Mouse (Mus musculus): ENCODE data around the gene Rbms3. TPM values are rescaled to one million over a fixed set of nuclear protein-coding genes. Genes with fewer than 3 reads are reported as not detected.

The Rbms3 gene
- polyA plus RNA-seq, 1 experiment: 16.5 TPM

GRCm38 (mm10) chr9:116905646-116906045 is 724.1 kb downstream of the Rbms3 start:
- Histone ChIP-seq H3K4me1 (ENCODE audit: control insufficient read depth, insufficient read depth, low read length) (peaks cover 7% of the 10 kb centered on the region), H3K4me3 (ENCODE audit: insufficient read depth, low read depth, low read length) (no peak overlapping the region), H3K27ac (ENCODE audit: insufficient read depth, low read depth, low read length) (no peak overlapping the region), H3K27me3 (replicated peaks; ENCODE audit: control insufficient read depth, insufficient read depth, low read length) (no peaks in the 10 kb centered on the region), H3K36me3 (ENCODE audit: control insufficient read depth, insufficient read depth, low read length) (no peaks in the 10 kb centered on the region)
- TF ChIP-seq POLR2A (IDR thresholded peaks at IDR 0.05; ENCODE audit: low read depth, low read length): no peak
- TF ChIP-seq CTCF (conservative IDR thresholded peaks at IDR 0.05; ENCODE audit: insufficient read depth, insufficient read length, low read depth, low read length): no peak
- 88% methylated on average over 2 of the region's 2 CpGs for WGBS
- DNase-seq: no peak

DNA sequence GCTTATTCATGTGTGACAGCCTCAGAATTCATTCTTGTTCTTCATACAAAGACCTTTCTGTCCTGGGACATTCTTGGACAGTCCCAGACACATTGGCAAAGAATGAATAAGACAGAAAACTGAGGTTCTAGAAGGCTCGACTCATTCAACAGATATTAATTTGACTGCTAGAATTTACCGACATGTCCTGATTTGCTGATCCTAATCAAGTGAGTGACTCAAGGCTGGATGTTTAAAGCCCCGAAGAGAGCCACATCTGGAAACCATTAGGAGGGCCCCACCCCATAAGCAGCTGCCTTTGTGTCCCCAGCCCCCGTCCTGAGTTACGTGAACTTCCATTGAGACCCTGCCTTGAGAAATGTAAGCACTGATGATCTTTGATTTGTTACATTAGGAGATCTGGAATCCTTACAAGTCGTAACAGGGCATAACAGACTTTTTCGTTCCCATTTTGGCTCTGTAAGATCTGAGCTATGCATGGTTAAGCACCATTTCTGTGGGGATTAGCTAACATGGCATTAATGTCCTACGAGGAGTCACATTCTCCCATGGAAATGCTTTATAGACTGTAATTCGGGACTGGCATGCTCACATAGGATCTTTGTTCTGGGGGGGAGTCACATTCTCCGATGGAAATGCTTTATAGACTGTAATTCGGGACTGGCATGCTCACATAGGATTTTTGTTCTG is 726.3 kb downstream of the Rbms3 start:
- Histone ChIP-seq H3K36me3 (ENCODE audit: control insufficient read depth, insufficient read depth, low read length) (no peaks in the 10 kb centered on the region), H3K4me3 (ENCODE audit: insufficient read depth, low read depth, low read length) (no peak overlapping the region), H3K27me3 (replicated peaks; ENCODE audit: control insufficient read depth, insufficient read depth, low read length) (no peaks in the 10 kb centered on the region), H3K4me1 (ENCODE audit: control insufficient read depth, insufficient read depth, low read length) (peaks cover 5% of the 10 kb centered on the region; the same call in 1 of the 2 replicates), H3K27ac (ENCODE audit: insufficient read depth, low read depth, low read length) (no peak overlapping the region)
- TF ChIP-seq CTCF (conservative IDR thresholded peaks at IDR 0.05; ENCODE audit: insufficient read depth, insufficient read length, low read depth, low read length) (no peak), POLR2A (IDR thresholded peaks at IDR 0.05; ENCODE audit: low read depth, low read length) (no peak)
- 37% methylated on average over 11 of the region's 11 CpGs for WGBS
- peak; percentile 19 for DNase-seq

GRCm38 (mm10) chr9:116899403-116899802 is 730.3 kb downstream of the Rbms3 start:
- Histone ChIP-seq H3K4me1 (ENCODE audit: control insufficient read depth, insufficient read depth, low read length) (peaks cover 7% of the 10 kb centered on the region), H3K4me3 (ENCODE audit: insufficient read depth, low read depth, low read length) (no peak overlapping the region), H3K27me3 (replicated peaks; ENCODE audit: control insufficient read depth, insufficient read depth, low read length) (no peaks in the 10 kb centered on the region), H3K36me3 (ENCODE audit: control insufficient read depth, insufficient read depth, low read length) (no peaks in the 10 kb centered on the region), H3K27ac (ENCODE audit: insufficient read depth, low read depth, low read length) (no peak overlapping the region)
- DNase-seq: no peak
- WGBS: 64% methylated on average over 15 of the region's 15 CpGs
- TF ChIP-seq POLR2A (IDR thresholded peaks at IDR 0.05; ENCODE audit: low read depth, low read length) (no peak), CTCF (conservative IDR thresholded peaks at IDR 0.05; ENCODE audit: insufficient read depth, insufficient read length, low read depth, low read length) (no peak)

GRCm38 (mm10) chr9:116886973-116887680 is 742.6 kb downstream of the Rbms3 start:
- no peaks in the 10 kb centered on the region for H3K36me3 ChIP-seq (ENCODE audit: control insufficient read depth, insufficient read depth, low read length)
- no peak for DNase-seq
- no peak overlapping the region for H3K4me3 ChIP-seq (ENCODE audit: insufficient read depth, low read depth, low read length)
- H3K27me3 ChIP-seq (replicated peaks; ENCODE audit: control insufficient read depth, insufficient read depth, low read length): no peaks in the 10 kb centered on the region
- no peak overlapping the region for H3K27ac ChIP-seq (ENCODE audit: insufficient read depth, low read depth, low read length)
- 86% methylated on average over 9 of the region's 9 CpGs for WGBS
- no peaks in the 10 kb centered on the region; the same call in 1 of the 2 replicates for H3K4me1 ChIP-seq (ENCODE audit: control insufficient read depth, insufficient read depth, low read length)
- TF ChIP-seq POLR2A (IDR thresholded peaks at IDR 0.05; ENCODE audit: low read depth, low read length) (no peak), CTCF (conservative IDR thresholded peaks at IDR 0.05; ENCODE audit: insufficient read depth, insufficient read length, low read depth, low read length) (no peak)

DNA sequence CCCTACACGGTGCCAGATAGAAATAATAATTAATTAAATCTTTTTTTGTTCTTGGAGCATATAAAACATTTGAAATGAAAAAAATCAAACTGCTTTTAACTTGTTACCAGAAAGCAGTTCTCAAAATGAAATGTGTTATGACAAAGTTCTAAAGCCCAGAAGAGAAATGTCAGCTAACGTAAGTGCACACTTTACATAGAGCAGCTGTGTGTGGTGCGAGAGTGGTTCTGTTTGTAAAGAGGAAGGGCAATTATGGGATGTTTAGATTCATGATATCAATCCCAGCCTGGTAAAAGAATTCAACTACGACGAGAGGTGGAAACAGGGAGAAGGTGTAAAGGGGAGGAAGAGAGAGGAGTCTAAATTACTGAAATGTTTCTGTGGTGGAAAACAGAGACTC is 744.1 kb downstream of the Rbms3 start:
- H3K27ac ChIP-seq (ENCODE audit: insufficient read depth, low read depth, low read length): no peak overlapping the region
- H3K4me1 ChIP-seq (ENCODE audit: control insufficient read depth, insufficient read depth, low read length): no peaks in the 10 kb centered on the region; the same call in 1 of the 2 replicates
- H3K4me3 ChIP-seq (ENCODE audit: insufficient read depth, low read depth, low read length): no peak overlapping the region
- WGBS: 76% methylated on average over 5 of the region's 5 CpGs
- no peaks in the 10 kb centered on the region for H3K27me3 ChIP-seq (replicated peaks; ENCODE audit: control insufficient read depth, insufficient read depth, low read length)
- H3K36me3 ChIP-seq (ENCODE audit: control insufficient read depth, insufficient read depth, low read length): no peaks in the 10 kb centered on the region
- TF ChIP-seq POLR2A (IDR thresholded peaks at IDR 0.05; ENCODE audit: low read depth, low read length) (no peak), CTCF (conservative IDR thresholded peaks at IDR 0.05; ENCODE audit: insufficient read depth, insufficient read length, low read depth, low read length) (no peak)
- DNase-seq: no peak

DNA sequence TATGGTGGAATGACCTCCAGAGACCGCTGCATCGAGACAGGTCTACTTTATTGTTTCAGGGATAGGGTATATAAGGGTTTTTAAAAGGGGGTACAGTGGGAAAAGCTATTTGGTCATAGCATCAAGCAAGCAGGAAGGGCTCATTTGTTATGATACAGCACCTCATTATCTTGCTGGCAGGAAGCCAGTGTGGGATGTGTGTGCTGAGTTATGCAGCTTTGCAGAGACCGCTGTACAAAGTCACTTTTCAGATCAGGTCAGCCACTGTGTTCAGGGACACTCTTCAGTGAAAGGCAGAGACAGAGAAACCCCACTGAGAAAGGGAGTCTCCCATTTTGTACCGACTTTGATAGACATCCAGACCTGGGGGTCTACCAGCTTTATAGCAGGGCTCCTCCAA is 749.2 kb downstream of the Rbms3 start:
- Histone ChIP-seq H3K4me1 (ENCODE audit: control insufficient read depth, insufficient read depth, low read length) (no peaks in the 10 kb centered on the region; the same call in 1 of the 2 replicates), H3K27ac (ENCODE audit: insufficient read depth, low read depth, low read length) (no peak overlapping the region; the same call in 1 of the 2 replicates), H3K4me3 (ENCODE audit: insufficient read depth, low read depth, low read length) (no peak overlapping the region), H3K36me3 (ENCODE audit: control insufficient read depth, insufficient read depth, low read length) (no peaks in the 10 kb centered on the region), H3K27me3 (replicated peaks; ENCODE audit: control insufficient read depth, insufficient read depth, low read length) (no peaks in the 10 kb centered on the region)
- 81% methylated on average over 4 of the region's 4 CpGs for WGBS
- TF ChIP-seq POLR2A (IDR thresholded peaks at IDR 0.05; ENCODE audit: low read depth, low read length) (no peak), CTCF (conservative IDR thresholded peaks at IDR 0.05; ENCODE audit: insufficient read depth, insufficient read length, low read depth, low read length) (no peak)
- peak; percentile 32 for DNase-seq
